Mouse (Mus musculus) embryonic facial prominence, embryonic 11.5 days (tissue): ENCODE measurements around the gene Gemin6. TPM values are rescaled to one million over a fixed set of nuclear protein-coding genes. Genes with fewer than 3 reads are reported as not detected.
"Not testable (repeated sequence)": the region's sequence is repeated elsewhere in the genome, so short reads cannot be mapped to it uniquely, and the experiment has no call there.

Source experiments
- ATAC-seq: fragments of 200-750 bp; cut with Nextera tagmentation; replicated peaks from 2 replicates; pipeline ENCODE4 v1.8.0; 2017; ENCODE audit warnings: low read depth; ENCODE audit not compliant: insufficient number of reproducible peaks, low FRiP score, low TSS enrichment
- DNase-seq: peaks from one replicate; pipeline ENCODE4 v3.0.0-alpha.2; 2015; ENCODE audit warnings: low spot score
- H3K27ac ChIP-seq: fragments of 300-500 bp; sonication (generic); replicated peaks from 2 replicates; pipeline ENCODE4 v1.5.1; 2014; ENCODE audit warnings: mild to moderate bottlenecking, low read depth, low read length, control low read depth
- H3K27me3 ChIP-seq: fragments of 300-500 bp; sonication (generic); 2 replicates; pipeline ENCODE4 v1.6.1; 2014; ENCODE audit warnings: mild to moderate bottlenecking, low read length, moderate library complexity, mixed read lengths; ENCODE audit not compliant: control insufficient read depth, insufficient read depth
- H3K36me3 ChIP-seq: fragments of 300-500 bp; sonication (generic); replicated peaks from 2 replicates; pipeline ENCODE4 v1.6.1; 2014; ENCODE audit warnings: low read depth, mild to moderate bottlenecking, low read length, moderate library complexity, mixed read lengths; ENCODE audit not compliant: control insufficient read depth, insufficient read depth
- H3K4me1 ChIP-seq: fragments of 300-500 bp; sonication (generic); 2 replicates; pipeline ENCODE4 v1.6.1; 2014; ENCODE audit warnings: low read length, mixed read lengths; ENCODE audit not compliant: control insufficient read depth, insufficient read depth
- H3K4me2 ChIP-seq: fragments of 300-500 bp; sonication (generic); 2 replicates; pipeline ENCODE4 v1.6.1; 2014; ENCODE audit warnings: low read depth, mild to moderate bottlenecking, control low read depth, low read length, moderate library complexity
- H3K4me3 ChIP-seq: fragments of 300-500 bp; sonication (generic); 2 replicates; pipeline ENCODE4 v1.5.1; 2014; ENCODE audit warnings: low read depth, low read length, control low read depth
- H3K9ac ChIP-seq: fragments of 300-500 bp; sonication (generic); replicated peaks from 2 replicates; pipeline ENCODE4 v1.6.1; 2014; ENCODE audit warnings: mild to moderate bottlenecking, control low read depth, low read length
- H3K9me3 ChIP-seq: fragments of 300-500 bp; sonication (generic); replicated peaks from 2 replicates; pipeline ENCODE4 v1.6.1; 2016; ENCODE audit warnings: mild to moderate bottlenecking, low read length, inconsistent platforms, mixed read lengths; ENCODE audit not compliant: control insufficient read depth
- WGBS: fragments of 180-500 bp; shearing (Covaris S2); extraction: QIAGEN DNeasy Blood & Tissue Kit; methylation state at CpG from one replicate; pipeline ENCODE4 v1.1.7; 2014; 5-methylcytosine and 5-hydroxymethylcytosine counted together
- polyA plus RNA-seq: library from polyadenylated mRNA; unstranded; fragments of >200 nt; fragmentation: Nextera tagmentation; extraction: Ambion mirVana; gene quantifications from 2 replicates; pipeline ENCODE4 v1.2.1, GENCODE M21; 2014

The Gemin6 gene
- polyA plus RNA-seq = 49.4 and 53.3 TPM in 2 replicates

- WGBS = under 1% methylated on average over 33 of the region's 33 CpGs
Observed at GRCm38 (mm10) chr17:80224326-80225116, at the start of gene Gemin6. TSS of gene Gemin6 (plus strand) at chr17:80224441.

GRCm38 (mm10) chr17:80174699-80175385 lies 49.4 kb upstream of the Gemin6 start:
- Histone ChIP-seq H3K36me3 (no peaks in the 10 kb centered on the region), H3K9ac (no peak overlapping the region), H3K27me3 (no peaks in the 10 kb centered on the region), H3K9me3 (no peaks in the 10 kb centered on the region), H3K4me3 (no peak overlapping the region), H3K4me2 (no peak overlapping the region), H3K4me1 (no peaks in the 10 kb centered on the region), H3K27ac (no peak overlapping the region)
- DNase-seq = no peak
- no peak for ATAC-seq
- WGBS = 63% methylated on average over 19 of the region's 19 CpGs

More at GRCm38 (mm10) chr17:80224326-80225116, at the start of gene Gemin6:
- H3K36me3 ChIP-seq = no peaks in the 10 kb centered on the region
- H3K4me3 ChIP-seq = peak within 1 kb of the TSS; percentile 58
- H3K4me1 ChIP-seq = no peaks in the 10 kb centered on the region
- H3K27ac ChIP-seq = peak within 1 kb of the TSS; percentile 78
- H3K9ac ChIP-seq = peak within 1 kb of the TSS; percentile 82
- peak within 1 kb of the TSS; percentile 57 for H3K4me2 ChIP-seq
- DNase-seq (peak; percentile 96), ATAC-seq (peak; percentile 96)
- no peaks in the 10 kb centered on the region for H3K27me3 ChIP-seq
- no peaks in the 10 kb centered on the region for H3K9me3 ChIP-seq

GRCm38 (mm10) chr17:80175386-80175739 lies 48.9 kb upstream of the Gemin6 start:
- Histone ChIP-seq H3K27me3 (no peaks in the 10 kb centered on the region), H3K36me3 (no peaks in the 10 kb centered on the region), H3K4me3 (no peak overlapping the region), H3K9ac (no peak overlapping the region), H3K4me2 (no peak overlapping the region), H3K4me1 (no peaks in the 10 kb centered on the region), H3K9me3 (no peaks in the 10 kb centered on the region), H3K27ac (no peak overlapping the region)
- DNase-seq (no peak), ATAC-seq (no peak)
- 74% methylated on average over 4 of the region's 4 CpGs for WGBS

- DNase-seq (no peak), ATAC-seq (no peak)
- Histone ChIP-seq H3K4me1 (no peaks in the 10 kb centered on the region), H3K36me3 (no peaks in the 10 kb centered on the region), H3K9me3 (no peaks in the 10 kb centered on the region), H3K27me3 (no peaks in the 10 kb centered on the region), H3K4me2 (no peak overlapping the region), H3K9ac (no peak overlapping the region), H3K4me3 (no peak overlapping the region), H3K27ac (no peak overlapping the region)
- WGBS = 94% methylated on average over 3 of the region's 3 CpGs
Observed at GRCm38 (mm10) chr17:80175966-80176365, 48.3 kb upstream of the Gemin6 start.

- not testable (repeated sequence) for ATAC-seq, H3K27ac ChIP-seq, H3K9me3 ChIP-seq, H3K4me1 ChIP-seq, H3K4me2 ChIP-seq, H3K9ac ChIP-seq, H3K4me3 ChIP-seq, H3K36me3 ChIP-seq, H3K27me3 ChIP-seq, DNase-seq
- 94% methylated on average over 3 of the region's 3 CpGs for WGBS
Observed at GRCm38 (mm10) chr17:80178846-80179245, 45.4 kb upstream of the Gemin6 start.

- whole genome bisulfite sequencing = 0% methylated on average over 6 of the region's 6 CpGs
- Histone ChIP-seq H3K4me1 (no peaks in the 10 kb centered on the region), H3K4me2 (no peak overlapping the region), H3K36me3 (no peaks in the 10 kb centered on the region), H3K9me3 (no peaks in the 10 kb centered on the region), H3K9ac (no peak overlapping the region), H3K4me3 (no peak overlapping the region), H3K27me3 (no peaks in the 10 kb centered on the region), H3K27ac (no peak overlapping the region)
- ATAC-seq (peak; percentile 81), DNase-seq (peak; percentile 84)
Observed at GRCm38 (mm10) chr17:80179959-80180358, 44.3 kb upstream of the Gemin6 start.

- Histone ChIP-seq H3K36me3 (no peaks in the 10 kb centered on the region), H3K4me2 (no peak overlapping the region), H3K9ac (no peak overlapping the region), H3K4me1 (no peaks in the 10 kb centered on the region), H3K9me3 (no peaks in the 10 kb centered on the region), H3K4me3 (no peak overlapping the region), H3K27me3 (no peaks in the 10 kb centered on the region), H3K27ac (no peak overlapping the region)
- no peak; the same call in 1 of the 2 replicates for ATAC-seq
- no peak for DNase-seq
Observed at GRCm38 (mm10) chr17:80180468-80180867, 43.8 kb upstream of the Gemin6 start.

- 86% methylated on average over 8 of the region's 10 CpGs for WGBS
- H3K27ac ChIP-seq = no peak overlapping the region
- no peak overlapping the region for H3K4me2 ChIP-seq
- ATAC-seq (no peak), DNase-seq (no peak)
- H3K9ac ChIP-seq = no peak overlapping the region
- no peaks in the 10 kb centered on the region for H3K36me3 ChIP-seq
- no peaks in the 10 kb centered on the region for H3K4me1 ChIP-seq
- H3K9me3 ChIP-seq = no peaks in the 10 kb centered on the region
- H3K27me3 ChIP-seq = no peaks in the 10 kb centered on the region
- no peak overlapping the region for H3K4me3 ChIP-seq
Observed at GRCm38 (mm10) chr17:80183615-80184014, 40.6 kb upstream of the Gemin6 start.
